Mouse (Mus musculus) spleen, adult 2 months (tissue): ENCODE data around the gene Nod1.

ENCODE experiments used
- CTCF ChIP-seq: fragments of 200-500 bp; IDR thresholded peaks from 2 replicates; pipeline ENCODE4 v1.5.1; 2011; ENCODE audit warnings: mild to moderate bottlenecking, inconsistent platforms; ENCODE audit not compliant: insufficient read depth, insufficient read length, insufficient replicate concordance; ENCODE audit errors: extremely low read depth
- POLR2A ChIP-seq: fragments of 200-500 bp; IDR thresholded peaks from 2 replicates; pipeline ENCODE4 v1.6.1; 2011; ENCODE audit warnings: low read depth, low read length, inconsistent platforms

GRCm38 (mm10) chr6:55016236-55016635 is 43.8 kb upstream of the Nod1 start:
- TF ChIP-seq POLR2A = no peak
- peak; percentile 45; the same call in 1 of the 2 replicates for TF ChIP-seq CTCF
